ENCODE assay signal across 15 mouse cellular contexts in genomic region chr9:121127025-121127424, GRCm38 (mm10).
A peak's percentile ranks its signal among the peaks of the same experiment; 100 is the strongest.
DNase-seq lines count a peak whose midpoint lies in the region; ATAC-seq lines count a peak whose summit lies in the region.
"Had no signal": no experiment of that assay in that cellular context is flagged by ENCODE, and none has a peak within 500 bp of the region (broad histone marks: within the 10 kb centered on the region; RNA-seq: fewer than 3 reads in every experiment).

No protein-coding gene starts in this region.

- WGBS in hindbrain, embryonic 16.5 days, result 60% methylated on average over 2 of the region's 2 CpGs

- 0 out of 2 replicates have a peak overlapping the region, but pooled peaks have one; percentile 12 for H3K27ac ChIP-seq in hindbrain, embryonic 16.5 days (ENCODE audit: low read depth, low read length)
- H3K27ac ChIP-seq: heart, adult 2 months; macrophage had no signal

- peak; percentile 34 for DNase-seq in embryo, embryonic 11 days
- no peak for DNase-seq in embryo, embryonic 9.5 days (ENCODE audit: extremely low spot score)
- DNase-seq in left cerebral cortex, postnatal 14 days (ENCODE audit: low spot score in 2 of 2), result peak; percentile 19 to 67
- DNase-seq in left cerebral cortex, postnatal 25 days (ENCODE audit: low spot score in 2 of 2), result no peak
- DNase-seq in MN1 (ENCODE audit: low spot score), result peak; percentile 8
- DNase-seq in frontal cortex, adult 2 months (ENCODE audit: extremely low spot score in 1 of 2, low spot score in 1 of 2), result no peak
- DNase-seq: adrenal gland, adult 2 months; cerebellum, adult 8-10 months; heart, adult 2 months; liver; lung, adult 18-20 months; thymus, adult 2 months had no signal

- no peaks in the 10 kb centered on the region for H3K27me3 ChIP-seq in hindbrain, embryonic 16.5 days (replicated peaks; ENCODE audit: control insufficient read depth, insufficient read depth, low read length)

- no peak overlapping the region for H3K9ac ChIP-seq in hindbrain, embryonic 16.5 days (ENCODE audit: low read depth, low read length)

- H3K4me2 ChIP-seq in hindbrain, embryonic 16.5 days (ENCODE audit: low read length), result no peak overlapping the region

- intact Hi-C loops in left cerebral cortex, postnatal 14 days (cut with DNase I), result no loop called here
- intact Hi-C loops in left cerebral cortex, postnatal 25 days (cut with DNase I), result no loop called here

- H3K4me3 ChIP-seq in hindbrain, embryonic 16.5 days (ENCODE audit: low read length), result no peak overlapping the region
- H3K4me3 ChIP-seq: heart, adult 2 months had no signal

- no peaks in the 10 kb centered on the region for H3K36me3 ChIP-seq in hindbrain, embryonic 16.5 days (ENCODE audit: control insufficient read depth, insufficient read depth, low read length)

- no peaks in the 10 kb centered on the region for H3K9me3 ChIP-seq in hindbrain, embryonic 16.5 days (ENCODE audit: control insufficient read depth, low read length)

- ATAC-seq in hindbrain, embryonic 16.5 days, result peak; percentile 74
- no peak for ATAC-seq in granulocyte monocyte progenitor cell, adult 5-6 weeks (replicated peaks; ENCODE audit: poor library complexity, severe bottlenecking)

- H3K4me1 ChIP-seq in hindbrain, embryonic 16.5 days (ENCODE audit: control insufficient read depth, insufficient read depth, low read depth, low read length), result no peaks in the 10 kb centered on the region

Comparison
In these comparisons a context has a peak if more than half of its experiments do, and no peak if none do; other contexts are left out.
1. DNase-seq: peak in embryo, embryonic 11 days (single experiment), left cerebral cortex, postnatal 14 days (2 of 2) and MN1 (single experiment); none in embryo, embryonic 9.5 days (single experiment), left cerebral cortex, postnatal 25 days (0 of 2) and frontal cortex, adult 2 months (0 of 2).